ENCODE assay signal across 11 mouse cellular contexts in genomic region chr8:46291931-46292675, GRCm38 (mm10). TPM values are rescaled to one million over a fixed set of nuclear protein-coding genes. Genes with fewer than 3 reads are reported as not detected.
DNase-seq lines count a peak whose midpoint lies in the region; ATAC-seq lines count a peak whose summit lies in the region.
"Had no signal": no experiment of that assay in that cellular context is flagged by ENCODE, and none has a peak within 500 bp of the region (broad histone marks: within the 10 kb centered on the region; RNA-seq: fewer than 3 reads in every experiment).

No protein-coding gene starts in this region.

- peak overlapping the region; percentile 4; the same call in 1 of the 2 replicates for H3K4me3 ChIP-seq in lung, embryonic 15.5 days
- H3K4me3 ChIP-seq in forebrain, embryonic 13.5 days, result peak overlapping the region; percentile 36
- peak overlapping the region; percentile 19; the same call in 1 of the 2 replicates for H3K4me3 ChIP-seq in limb, embryonic 10.5 days
- H3K4me3 ChIP-seq in stomach, embryonic 15.5 days (replicated peaks), result 0 out of 2 replicates have a peak overlapping the region, but pooled peaks have one; percentile 7
- H3K4me3 ChIP-seq: myocyte had no signal

- H3K9ac ChIP-seq in lung, embryonic 15.5 days, result no peak overlapping the region
- peak overlapping the region; percentile 48; the same call in 1 of the 2 replicates for H3K9ac ChIP-seq in forebrain, embryonic 13.5 days
- no peak overlapping the region for H3K9ac ChIP-seq in stomach, embryonic 15.5 days

- H3K9me3 ChIP-seq in lung, embryonic 15.5 days, result no peaks in the 10 kb centered on the region
- no peaks in the 10 kb centered on the region; the same call in 1 of the 2 replicates for H3K9me3 ChIP-seq in forebrain, embryonic 13.5 days (replicated peaks)
- no peaks in the 10 kb centered on the region for H3K9me3 ChIP-seq in limb, embryonic 10.5 days (replicated peaks)
- no peaks in the 10 kb centered on the region for H3K9me3 ChIP-seq in stomach, embryonic 15.5 days

- 0 out of 2 replicates have a peak overlapping the region, but pooled peaks have one; percentile 8 for H3K4me2 ChIP-seq in lung, embryonic 15.5 days
- peak overlapping the region; percentile 62 for H3K4me2 ChIP-seq in forebrain, embryonic 13.5 days
- H3K4me2 ChIP-seq in stomach, embryonic 15.5 days, result no peak overlapping the region

- no peak overlapping the region for H3K27ac ChIP-seq in lung, embryonic 15.5 days
- no peak overlapping the region for H3K27ac ChIP-seq in forebrain, embryonic 13.5 days
- no peak overlapping the region for H3K27ac ChIP-seq in limb, embryonic 10.5 days
- H3K27ac ChIP-seq in stomach, embryonic 15.5 days, result no peak overlapping the region

- WGBS in lung, embryonic 15.5 days, result 2% methylated on average over 33 of the region's 33 CpGs
- WGBS in forebrain, embryonic 13.5 days, result 1% methylated on average over 33 of the region's 33 CpGs
- WGBS in limb, embryonic 10.5 days, result 3% methylated on average over 33 of the region's 33 CpGs
- 2% methylated on average over 33 of the region's 33 CpGs for WGBS in stomach, embryonic 15.5 days

- H3K36me3 ChIP-seq in lung, embryonic 15.5 days, result no peaks in the 10 kb centered on the region
- no peaks in the 10 kb centered on the region for H3K36me3 ChIP-seq in forebrain, embryonic 13.5 days (ENCODE audit: poor library complexity, severe bottlenecking)
- no peaks in the 10 kb centered on the region for H3K36me3 ChIP-seq in limb, embryonic 10.5 days
- H3K36me3 ChIP-seq in stomach, embryonic 15.5 days, result no peaks in the 10 kb centered on the region

- H3K4me1 ChIP-seq in lung, embryonic 15.5 days, result peaks cover 13% of the 10 kb centered on the region; the same call in 1 of the 2 replicates
- peaks cover 72% of the 10 kb centered on the region for H3K4me1 ChIP-seq in forebrain, embryonic 13.5 days
- peaks cover 29% of the 10 kb centered on the region for H3K4me1 ChIP-seq in limb, embryonic 10.5 days
- peaks cover 10% of the 10 kb centered on the region; the same call in 1 of the 2 replicates for H3K4me1 ChIP-seq in stomach, embryonic 15.5 days

- H3K27me3 ChIP-seq in lung, embryonic 15.5 days, result peaks cover 93% of the 10 kb centered on the region
- H3K27me3 ChIP-seq in forebrain, embryonic 13.5 days, result peaks cover 80% of the 10 kb centered on the region
- peaks cover 94% of the 10 kb centered on the region for H3K27me3 ChIP-seq in limb, embryonic 10.5 days (ENCODE audit: low read depth, poor library complexity, severe bottlenecking)
- peaks cover 79% of the 10 kb centered on the region for H3K27me3 ChIP-seq in stomach, embryonic 15.5 days (replicated peaks)

- DNase-seq in lung, postnatal 4 days, result no peak
- DNase-seq in limb, embryonic 10.5 days (ENCODE audit: low spot score), result peak; percentile 53
- DNase-seq in spleen, postnatal 36 days (ENCODE audit: low spot score in 2 of 2), result no peak
- DNase-seq: kidney, adult 11 months had no signal

- no peak for ATAC-seq in lung, embryonic 15.5 days (ENCODE audit: borderline replicate concordance, extremely low read depth, low FRiP score, low TSS enrichment)
- no peak for ATAC-seq in forebrain, embryonic 13.5 days
- ATAC-seq in stomach, embryonic 15.5 days (ENCODE audit: insufficient read depth, low FRiP score, low read depth), result no peak
- no peak for ATAC-seq in monocyte, adult 5-6 weeks (replicated peaks; ENCODE audit: insufficient number of reproducible peaks, low FRiP score, low TSS enrichment, poor library complexity, severe bottlenecking)

RNA-seq across cellular contexts. Expression of gene Helt, which starts 2.4 kb away (rescaled TPM):
- not detected in 2 replicates for polyA plus RNA-seq in lung, embryonic 15.5 days (2015; fragmentation: Nextera tagmentation; extraction: Ambion mirVana)
- 7.9 and 10.5 TPM in 2 replicates for polyA plus RNA-seq in forebrain, embryonic 13.5 days (2015; fragmentation: Nextera tagmentation; extraction: Ambion mirVana)
- not detected in 2 replicates for polyA plus RNA-seq in limb, embryonic 10.5 days (2016; fragmentation: Nextera tagmentation; extraction: Ambion mirVana)
- 0.10 TPM in 1 of 2 replicates, not detected in the other for polyA plus RNA-seq in stomach, embryonic 15.5 days (2015; fragmentation: Nextera tagmentation; extraction: Ambion mirVana)
- total RNA-seq in monocyte, adult 5-6 weeks (2017), result not detected in 3 replicates
- total RNA-seq: common myeloid progenitor, adult 5-6 weeks; left cerebral cortex, postnatal 10 days had no signal
- polyA plus RNA-seq: myocyte had no signal
